Mouse (Mus musculus) fat pad, adult 2 months (tissue): Measurements from ENCODE around the gene Myocos.
A peak's percentile ranks its signal among the peaks of the same experiment; 100 is the strongest.
"Not testable (repeated sequence)": the region's sequence is repeated elsewhere in the genome, so short reads cannot be mapped to it uniquely, and the experiment has no call there.

Source experiments
- DNase-seq: peaks from one replicate; pipeline ENCODE4 v3.0.0-alpha.2; 2011; ENCODE audit warnings: low read depth, low spot score; ENCODE audit errors: extremely low read depth

Myocos gene

DNA sequence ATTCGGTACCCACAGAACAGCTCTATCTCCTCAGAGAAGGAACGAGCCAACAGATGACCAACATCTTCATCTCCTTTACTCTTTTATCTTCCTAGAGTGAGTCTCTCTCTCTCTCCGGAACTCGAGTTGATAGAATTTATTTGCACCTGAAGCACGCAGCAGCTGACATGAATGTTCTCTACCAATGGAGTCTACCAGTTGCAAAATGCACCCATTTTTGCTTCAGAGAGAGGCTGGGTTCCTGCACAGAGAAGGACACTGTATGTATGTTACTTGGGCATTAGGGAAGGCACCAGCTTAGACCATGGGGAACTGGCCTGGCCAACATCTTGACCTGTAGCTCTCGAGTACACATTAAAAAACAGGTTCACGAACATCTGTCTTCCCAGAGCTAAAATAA, at the start of gene Myocos:
Myocos (minus strand) TSS at position 101 of the 400 bp plus-strand sequence.
- no peak for DNase-seq

DNA sequence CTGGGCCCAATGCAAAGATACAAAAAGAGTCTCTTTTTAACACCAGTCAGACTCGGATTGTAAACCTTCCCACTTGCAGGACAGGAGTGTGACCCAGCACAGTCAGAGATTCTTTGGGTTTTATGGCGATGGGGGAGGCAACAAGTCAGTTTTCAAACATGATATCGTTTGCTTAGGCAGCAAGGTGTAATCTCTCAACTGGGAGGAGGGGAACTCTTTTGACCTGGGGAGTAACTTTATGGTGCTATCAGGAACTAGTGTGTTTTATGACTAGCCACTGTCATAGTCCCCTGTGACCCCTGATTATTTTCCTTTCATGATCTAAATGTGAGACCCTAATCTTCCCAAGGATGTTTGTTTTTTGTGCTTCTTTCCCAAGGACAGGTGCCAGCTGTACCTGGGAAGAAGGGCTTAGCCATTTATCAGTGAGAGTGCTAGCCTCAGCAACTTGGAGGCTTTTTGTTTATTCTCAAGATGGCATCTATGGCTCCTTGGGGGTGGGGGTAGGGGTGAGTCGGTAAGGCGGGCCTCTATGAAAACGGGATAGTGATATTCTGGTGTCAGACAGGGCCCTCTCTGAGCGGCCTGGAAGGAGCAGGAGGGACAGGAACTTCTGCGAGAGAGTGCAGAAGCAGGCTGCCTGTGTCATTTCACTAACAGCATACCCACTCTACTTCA, 42.5 kb upstream of the Myocos start:
- no peak for DNase-seq

- no peak for DNase-seq
These were observed 39.8 kb upstream of the Myocos start for GRCm38 (mm10) chr1:162697866-162698265.

DNA sequence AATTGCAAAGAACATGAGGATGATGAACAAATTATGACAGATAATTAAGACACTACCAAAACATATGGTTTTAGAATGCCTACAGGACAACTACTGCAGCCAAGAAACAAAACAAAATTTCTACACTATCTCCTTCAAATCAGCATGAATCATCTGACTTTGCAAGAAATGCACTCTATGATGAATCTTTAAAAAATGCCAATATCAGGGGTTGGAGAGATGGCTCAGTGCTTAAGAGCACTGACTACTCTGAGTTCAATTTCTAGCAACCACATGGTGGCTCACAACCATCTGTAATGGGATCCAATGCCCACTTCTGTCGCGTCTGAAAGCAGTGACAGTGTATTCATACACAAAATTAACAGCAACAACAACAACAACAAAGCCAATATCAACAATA, 35.7 kb upstream of the Myocos start:
- DNase-seq, result no peak

GRCm38 (mm10) chr1:162665486-162666174, 7.6 kb upstream of the Myocos start:
- no peak for DNase-seq

GRCm38 (mm10) chr1:162664826-162665475, 6.9 kb upstream of the Myocos start:
- DNase-seq, result peak; percentile 2

DNA sequence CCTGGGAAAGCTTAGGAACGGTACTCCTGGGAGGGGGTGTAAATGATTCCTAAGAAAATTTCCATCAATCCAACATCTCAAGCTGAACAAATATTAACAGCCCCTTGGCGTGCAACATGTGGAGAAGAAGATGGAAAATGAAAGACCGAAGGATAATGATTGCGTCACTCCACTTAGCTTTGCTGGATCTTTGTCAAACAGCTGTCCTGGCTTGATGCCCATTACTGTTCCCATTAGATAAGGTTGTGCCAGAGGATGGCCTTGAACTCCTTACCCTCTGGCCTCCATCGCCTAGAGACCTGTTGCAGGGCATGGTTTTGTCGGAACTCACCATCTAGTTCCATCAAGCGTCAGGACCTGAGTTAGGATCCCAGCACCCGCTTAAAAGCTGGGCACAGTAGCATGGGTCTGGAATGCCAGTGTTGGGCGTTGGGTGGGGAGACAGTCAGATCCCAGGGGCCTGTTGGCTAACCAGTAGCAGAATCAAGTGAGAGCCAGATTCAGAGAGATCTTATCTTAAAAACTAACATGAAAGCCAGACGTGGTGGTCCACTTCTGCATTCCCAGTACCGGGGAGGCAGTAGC, 2.3 kb upstream of the Myocos start:
- no peak for DNase-seq

DNA sequence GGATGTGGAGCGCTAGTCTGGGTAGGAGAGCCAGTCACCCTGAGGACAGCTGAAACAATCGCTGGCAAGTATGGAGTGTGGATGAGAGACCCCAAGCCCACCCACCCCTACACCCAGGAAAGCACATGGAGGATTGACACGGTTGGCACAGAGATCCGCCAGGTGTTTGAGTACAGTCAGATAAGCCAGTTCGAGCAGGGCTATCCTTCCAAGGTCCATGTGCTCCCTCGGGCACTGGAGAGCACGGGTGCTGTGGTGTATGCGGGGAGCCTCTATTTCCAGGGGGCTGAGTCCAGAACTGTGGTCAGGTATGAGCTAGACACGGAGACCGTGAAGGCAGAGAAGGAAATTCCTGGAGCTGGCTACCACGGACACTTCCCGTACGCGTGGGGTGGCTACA, 9.6 kb downstream of the Myocos start:
- no peak for DNase-seq

DNA sequence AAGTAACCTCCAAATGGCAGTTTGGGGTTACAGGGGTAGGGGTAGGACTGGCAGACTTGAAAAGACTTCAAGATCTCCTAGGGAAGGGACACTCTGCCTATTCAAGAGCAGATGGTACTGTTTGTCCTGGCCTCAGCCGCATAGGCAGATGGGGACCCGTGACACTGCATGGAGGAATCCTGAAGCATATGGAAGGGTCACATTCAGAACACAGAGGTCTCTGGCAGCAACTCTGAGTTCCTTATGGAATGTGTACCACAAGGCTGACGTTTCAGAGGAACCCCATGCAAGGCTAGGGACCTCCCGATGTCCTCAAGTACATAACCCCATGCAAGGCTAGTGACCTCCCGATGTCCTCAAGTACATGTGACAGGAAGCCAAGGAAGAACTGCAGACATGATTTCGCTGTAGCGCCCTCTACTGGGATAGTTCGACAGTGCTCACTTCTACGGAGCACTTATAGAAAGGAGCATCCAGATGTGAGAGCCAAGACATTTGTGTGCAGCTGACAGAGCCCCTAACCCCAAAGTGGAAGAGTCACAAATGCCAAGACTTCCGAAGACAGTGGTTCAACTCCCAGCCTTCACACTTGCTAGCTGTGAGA, 11.8 kb downstream of the Myocos start:
- no peak for DNase-seq

GRCm38 (mm10) chr1:162643752-162644151, 14.3 kb downstream of the Myocos start:
- DNase-seq, result peak; percentile 62

- DNase-seq, result no peak
These were observed 15.4 kb downstream of the Myocos start for GRCm38 (mm10) chr1:162642591-162642990.

DNA sequence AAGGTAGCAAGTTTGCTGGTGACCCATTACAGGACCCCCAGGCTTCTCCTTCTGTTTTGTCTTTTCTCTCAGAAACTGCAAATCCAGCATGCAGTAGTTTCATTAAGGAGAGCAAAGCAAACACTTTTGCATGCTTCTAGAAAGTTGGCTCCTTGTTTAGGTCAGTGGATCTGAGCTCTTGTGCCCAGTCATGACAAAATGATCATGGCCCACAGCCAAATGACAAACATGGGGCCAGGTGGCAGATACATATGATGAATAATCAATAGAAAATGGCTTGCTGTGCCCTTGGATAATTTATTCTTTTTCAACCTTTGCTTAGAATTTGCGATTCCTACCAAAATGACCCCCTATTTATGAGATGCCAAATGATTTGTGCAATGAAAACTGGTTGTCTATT, 18.2 kb downstream of the Myocos start:
- no peak for DNase-seq

- no peak for DNase-seq
These were observed 18.8 kb downstream of the Myocos start, which contains the start of gene Myoc for GRCm38 (mm10) chr1:162639051-162639750. TSS of gene Myoc (plus strand) at chr1:162639155.

DNA sequence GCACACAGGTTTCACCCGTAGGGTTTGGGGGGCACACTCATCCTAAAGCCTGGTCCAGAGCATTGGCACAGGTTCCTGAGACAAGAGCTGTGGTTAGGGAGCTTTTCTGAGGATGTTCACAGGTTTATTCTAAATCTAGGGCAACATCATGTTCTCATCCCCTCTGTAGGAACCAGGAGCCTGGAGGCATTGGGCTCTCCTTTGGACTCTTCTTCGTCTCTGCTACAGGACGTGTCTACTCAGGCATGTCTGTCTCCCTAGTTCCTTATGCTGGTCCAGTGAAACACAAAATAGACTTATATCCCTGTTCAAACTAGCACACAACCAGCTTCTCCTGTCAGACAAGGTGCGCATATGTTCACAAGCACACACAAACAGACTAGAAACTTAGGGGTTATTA, 19.5 kb downstream of the Myocos start:
- no peak for DNase-seq

GRCm38 (mm10) chr1:162636516-162636915, 21.5 kb downstream of the Myocos start:
- DNase-seq, result no peak

GRCm38 (mm10) chr1:162635291-162635931, 22.6 kb downstream of the Myocos start:
- DNase-seq, result not testable (repeated sequence)

GRCm38 (mm10) chr1:162628326-162628725, 29.7 kb downstream of the Myocos start:
- not testable (repeated sequence) for DNase-seq

DNA sequence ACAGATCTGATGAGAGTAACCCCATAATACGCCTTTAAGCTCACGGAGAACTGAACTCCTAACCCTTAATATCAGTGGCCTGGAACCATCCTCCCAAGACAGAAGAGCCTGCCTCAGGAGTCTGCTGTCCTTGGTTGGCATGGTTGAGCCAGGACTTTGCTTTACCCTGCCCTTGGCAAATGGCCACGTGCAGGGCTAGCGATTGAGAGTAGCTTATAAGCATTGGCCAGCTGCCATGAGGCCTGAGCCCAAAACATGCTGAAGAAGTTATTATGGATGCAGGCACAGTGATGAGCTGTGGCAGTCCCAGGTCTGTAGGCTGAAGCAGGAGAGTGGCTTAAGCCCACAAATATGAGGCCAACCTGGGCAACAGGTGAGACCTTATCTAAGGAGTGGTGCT, 30.2 kb downstream of the Myocos start:
- DNase-seq, result not testable (repeated sequence)

DNA sequence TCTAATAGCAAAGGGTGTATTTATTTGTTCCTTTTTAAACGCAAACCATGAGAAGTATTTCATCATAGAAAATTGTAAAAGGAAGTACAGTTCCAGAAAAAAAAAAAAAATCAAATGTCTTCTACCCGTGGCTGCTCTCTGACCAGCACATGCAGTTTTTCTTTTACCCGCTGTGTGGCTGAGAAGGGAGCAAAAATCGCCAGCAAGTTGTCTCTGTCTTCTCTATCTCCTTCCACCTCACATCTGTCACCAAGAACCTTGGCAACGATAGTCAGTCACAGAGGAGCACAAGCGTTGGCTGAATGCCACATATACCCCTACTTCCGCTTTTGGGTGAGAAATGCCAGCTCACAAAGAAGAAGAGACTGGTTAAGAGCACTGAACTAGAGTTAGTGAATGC, 32.8 kb downstream of the Myocos start:
- DNase-seq, result no peak

- DNase-seq, result no peak
These were observed 34.1 kb downstream of the Myocos start for GRCm38 (mm10) chr1:162623895-162624294.
